Mouse (Mus musculus) CH12.LX (cell line): ENCODE measurements around the gene Ralb. TPM values are rescaled to one million over a fixed set of nuclear protein-coding genes. Genes with fewer than 3 reads are reported as not detected.

Experiments used
- DNase-seq: peaks from one replicate; pipeline ENCODE4 v3.0.0-alpha.2; 2013; ENCODE audit errors: extremely low read depth
- H3K27ac ChIP-seq: 2 replicates; pipeline ENCODE4 v1.5.1; 2012; ENCODE audit warnings: low read depth, mild to moderate bottlenecking, control low read depth, moderate library complexity; ENCODE audit not compliant: insufficient read depth
- H3K27me3 ChIP-seq: replicated peaks from 2 replicates; pipeline ENCODE3; 2012; ENCODE audit warnings: inconsistent platforms
- H3K36me3 ChIP-seq, 2 experiments: replicated peaks in 1 of 2; 2 replicates each; pipeline versions ENCODE3 to v1.6.1; 2012; ENCODE audit warnings: inconsistent platforms in 1 of 2, low read length in 1 of 2, mild to moderate bottlenecking in 1 of 2, mixed read lengths in 1 of 2, moderate library complexity in 1 of 2; ENCODE audit not compliant: control insufficient read depth in 1 of 2, insufficient read depth in 1 of 2
- H3K4me1 ChIP-seq, 2 experiments: 2 replicates each; pipeline ENCODE4 v1.6.1; 2012; ENCODE audit warnings: inconsistent platforms in 1 of 2, moderate library complexity in 1 of 2; ENCODE audit not compliant: insufficient read depth in 2 of 2, control insufficient read depth in 1 of 2
- H3K4me2 ChIP-seq: 2 replicates; pipeline ENCODE4 v1.6.1; 2012; ENCODE audit warnings: low read depth, mild to moderate bottlenecking, control low read depth; ENCODE audit not compliant: poor library complexity, insufficient read depth, severe bottlenecking
- H3K4me3 ChIP-seq, 3 experiments: fragments of 150-350 bp in 1 of 3; sonication (generic) in 1 of 3; replicated peaks in 1 of 3; 2 replicates each; pipeline versions ENCODE3 to v1.5.1; 2011 to 2012; ENCODE audit warnings: low read depth in 2 of 3, low read length in 2 of 3, mild to moderate bottlenecking in 2 of 3, moderate library complexity in 2 of 3, control low read depth in 1 of 3, improper control_type of control experiment in 1 of 3, inconsistent platforms in 1 of 3, mixed read lengths in 1 of 3; ENCODE audit not compliant: poor library complexity in 1 of 3
- H3K79me2 ChIP-seq: replicated peaks from 2 replicates; pipeline ENCODE4 v1.6.1; 2012; ENCODE audit warnings: mild to moderate bottlenecking, moderate library complexity; ENCODE audit not compliant: control insufficient read depth, poor library complexity, insufficient read depth, severe bottlenecking; ENCODE audit errors: extremely low read depth
- H3K9ac ChIP-seq: 2 replicates; pipeline ENCODE4 v1.6.1; 2012; ENCODE audit warnings: low read depth, mild to moderate bottlenecking, control low read depth, moderate library complexity; ENCODE audit not compliant: insufficient read depth
- H3K9me3 ChIP-seq: replicated peaks from 2 replicates; pipeline ENCODE3; 2012; ENCODE audit warnings: low read length, inconsistent platforms, mixed read lengths
- BHLHE40 ChIP-seq: IDR thresholded peaks from 2 replicates; pipeline ENCODE4 v1.6.1; 2011; ENCODE audit warnings: mild to moderate bottlenecking, low read depth, low read length, improper control_type of control experiment
- CHD1 ChIP-seq: IDR thresholded peaks from 2 replicates; pipeline ENCODE4 v1.6.1; 2012; ENCODE audit warnings: low read depth, low read length, improper control_type of control experiment, inconsistent platforms
- E2F4 ChIP-seq: IDR thresholded peaks from 2 replicates; pipeline ENCODE4 v1.6.1; 2011; ENCODE audit warnings: low read depth, low read length, improper control_type of control experiment; ENCODE audit not compliant: insufficient replicate concordance
- EP300 ChIP-seq: IDR thresholded peaks from 2 replicates; pipeline ENCODE4 v1.6.1; 2011; ENCODE audit warnings: low read length, improper control_type of control experiment
- ETS1 ChIP-seq: conservative IDR thresholded peaks from 2 replicates; pipeline ENCODE4 v1.6.1; 2012; ENCODE audit warnings: low read depth, mild to moderate bottlenecking, inconsistent platforms, low read length, improper control_type of control experiment, moderate library complexity
- HCFC1 ChIP-seq: IDR thresholded peaks from 2 replicates; pipeline ENCODE4 v1.6.1; 2012; ENCODE audit warnings: low read depth, mild to moderate bottlenecking, inconsistent platforms, low read length, improper control_type of control experiment
- IRF4 ChIP-seq: IDR thresholded peaks from 2 replicates; pipeline ENCODE4 v1.6.1; 2014; ENCODE audit warnings: low read depth, mild to moderate bottlenecking, inconsistent platforms, low read length, improper control_type of control experiment
- JUND ChIP-seq: conservative IDR thresholded peaks from 2 replicates; pipeline ENCODE4 v1.6.1; 2011; ENCODE audit warnings: low read depth, low read length, improper control_type of control experiment
- KAT2A ChIP-seq: IDR thresholded peaks from 2 replicates; pipeline ENCODE4 v1.6.1; 2012; ENCODE audit warnings: low read length, improper control_type of control experiment, inconsistent platforms; ENCODE audit not compliant: insufficient replicate concordance
- MAFK ChIP-seq: IDR thresholded peaks from 2 replicates; pipeline ENCODE4 v1.6.1; 2011; ENCODE audit warnings: low read length, improper control_type of control experiment; ENCODE audit not compliant: insufficient replicate concordance
- MXI1 ChIP-seq: IDR thresholded peaks from 2 replicates; pipeline ENCODE4 v1.6.1; 2011; ENCODE audit warnings: mild to moderate bottlenecking, low read depth, low read length, improper control_type of control experiment
- PAX5 ChIP-seq: IDR thresholded peaks from 2 replicates; pipeline ENCODE4 v1.6.1; 2012; ENCODE audit warnings: low read length, inconsistent platforms, mixed read lengths
- POLR2A ChIP-seq: IDR thresholded peaks from 2 replicates; pipeline ENCODE4 v1.6.1; 2011; ENCODE audit warnings: low read depth, mild to moderate bottlenecking, improper control_type of control experiment, low read length
- RAD21 ChIP-seq: IDR thresholded peaks from 2 replicates; pipeline ENCODE4 v1.6.1; 2011; ENCODE audit warnings: low read depth, mild to moderate bottlenecking, low read length, improper control_type of control experiment, moderate library complexity
- SIN3A ChIP-seq: IDR thresholded peaks from 2 replicates; pipeline ENCODE4 v1.6.1; 2012; ENCODE audit warnings: low read length, improper control_type of control experiment, inconsistent platforms
- USF2 ChIP-seq: conservative IDR thresholded peaks from 2 replicates; pipeline ENCODE4 v1.6.1; 2011; ENCODE audit warnings: low read depth, low read length, improper control_type of control experiment
- ZC3H11A ChIP-seq: IDR thresholded peaks from 2 replicates; pipeline ENCODE4 v1.6.1; 2012; ENCODE audit warnings: low read depth, mild to moderate bottlenecking, inconsistent platforms, low read length, improper control_type of control experiment
- ZNF384 ChIP-seq: IDR thresholded peaks from 2 replicates; pipeline ENCODE4 v1.6.1; 2012; ENCODE audit warnings: low read depth, low read length, improper control_type of control experiment, inconsistent platforms
- dilution Hi-C: fragments of 300-500 bp; cut with MboI; formaldehyde crosslinking; loops from 2 replicates; pipeline ENCODE4 v1.14.3; 2020; ENCODE audit warnings: low sequenced_read_pairs; ENCODE audit not compliant: extremely low pct_unique_long_range_greater_than_20kb, extremely low pct_ligation_motif_present
- in situ Hi-C: fragments of 300-500 bp; cut with MboI; formaldehyde crosslinking; loops from 3 replicates; pipeline ENCODE4 v1.14.3; 2019; ENCODE audit warnings: low sequenced_read_pairs, low pct_ligation_motif_present, low pct_unique_long_range_greater_than_20kb, mixed read lengths
- polyA plus RNA-seq: library from polyadenylated mRNA; unstranded; fragments of >175 nt; gene quantifications from 2 replicates; pipeline ENCODE4 v1.2.1, GENCODE M21; 2012; ENCODE audit warnings: low read depth; ENCODE audit not compliant: insufficient read length
- total RNA-seq, 2 experiments: library from RNA; depleted of rRNA; stranded (reverse); fragments of 300-350 nt in 1 of 2; fragments of >200 nt in 1 of 2; gene quantifications; 2 replicates each; pipeline ENCODE4 v1.2.3; 2012 to 2014

The Ralb gene
- total and polyA plus RNA-seq, 3 experiments = 18.2 to 28.7 (median 22.9) TPM

DNA sequence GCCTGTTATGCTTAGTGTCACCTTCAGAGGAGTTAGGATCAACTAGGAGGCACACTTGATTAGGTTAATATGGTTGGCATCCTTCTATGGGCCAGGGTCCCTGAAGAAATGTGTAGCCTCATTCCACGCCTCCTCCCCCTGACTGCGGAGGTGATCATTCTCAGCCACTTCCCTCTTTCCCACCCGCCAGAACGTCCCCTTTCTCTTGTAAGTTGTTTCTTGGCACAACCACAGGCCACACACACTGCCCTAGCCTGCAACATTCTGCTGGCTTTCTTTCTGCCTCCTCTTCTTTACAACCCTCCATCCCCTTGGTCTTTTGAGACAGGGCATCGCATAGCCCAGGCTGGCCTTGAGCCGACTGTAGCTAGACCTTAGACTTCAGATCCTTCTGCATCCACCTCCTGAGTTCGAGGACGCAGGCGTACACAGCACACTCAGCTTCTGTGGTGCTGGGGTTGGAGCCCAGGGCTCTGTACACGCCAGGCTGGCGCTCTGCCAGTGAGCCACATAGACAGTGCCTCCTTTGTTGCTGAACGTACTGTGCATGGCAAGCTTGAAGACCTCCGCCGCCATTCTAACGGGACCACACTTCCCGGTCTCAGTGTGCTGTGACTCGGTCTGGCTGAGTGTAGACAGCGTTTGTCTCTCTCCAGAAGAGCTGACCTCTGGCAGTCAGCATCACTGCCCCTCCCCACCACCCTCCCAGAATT lies 28.7 kb upstream of the Ralb start:
- Histone ChIP-seq H3K4me2 (no peak overlapping the region), H3K4me3 (no peak overlapping the region), H3K27me3 (no peaks in the 10 kb centered on the region), H3K9me3 (peaks cover 8% of the 10 kb centered on the region), H3K79me2 (no peaks in the 10 kb centered on the region), H3K9ac (no peak overlapping the region), H3K27ac (no peak overlapping the region), H3K4me1 (no peaks in the 10 kb centered on the region), H3K36me3 (peaks cover 0 to 13% of the 10 kb centered on the region in 2 experiments)
- dilution Hi-C loops = no loop called here
- DNase-seq = no peak
- in situ Hi-C loops = no loop called here
- TF ChIP-seq POLR2A (no peak), HCFC1 (no peak), KAT2A (no peak), PAX5 (no peak), ETS1 (no peak)

DNA sequence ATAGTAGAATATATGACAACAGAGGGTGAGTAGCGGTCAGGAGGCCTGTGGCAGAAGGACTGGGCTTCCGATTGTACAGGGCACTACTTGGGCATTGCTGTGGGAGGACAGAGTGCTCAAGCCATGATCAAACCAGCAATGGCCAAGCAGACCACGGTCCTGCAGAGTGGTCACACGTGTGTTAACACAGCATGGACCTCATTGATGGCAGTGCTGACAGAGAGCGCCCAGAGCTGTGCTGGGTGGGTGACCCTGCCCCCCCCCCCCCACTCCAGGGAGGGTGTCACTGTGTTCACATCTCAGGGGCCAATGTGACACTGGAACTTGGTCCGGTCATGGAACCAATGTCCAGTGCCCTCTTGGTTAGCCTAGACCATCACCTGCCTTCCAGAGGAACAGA lies 27.6 kb upstream of the Ralb start:
- Histone ChIP-seq H3K4me1 (peaks cover 0 to 3% of the 10 kb centered on the region in 2 experiments; a peak in 1 of 4 replicates), H3K9me3 (peaks cover 14% of the 10 kb centered on the region), H3K27ac (no peak overlapping the region), H3K4me2 (no peak overlapping the region), H3K27me3 (no peaks in the 10 kb centered on the region), H3K79me2 (no peaks in the 10 kb centered on the region), H3K4me3 (no peak overlapping the region), H3K9ac (no peak overlapping the region), H3K36me3 (peaks cover 0 to 22% of the 10 kb centered on the region in 2 experiments)
- dilution Hi-C loops (no loop called here), in situ Hi-C loops (no loop called here)
- DNase-seq = no peak
- TF ChIP-seq USF2 (no peak), MXI1 (no peak), IRF4 (no peak), EP300 (no peak), BHLHE40 (no peak), E2F4 (no peak), CHD1 (no peak), JUND (no peak), ZC3H11A (no peak), RAD21 (no peak), SIN3A (no peak), ZNF384 (no peak), POLR2A (no peak), MAFK (no peak)
